Mouse (Mus musculus): ENCODE measurements around the gene Ino80d. TPM values are rescaled to one million over a fixed set of nuclear protein-coding genes. Genes with fewer than 3 reads are reported as not detected.

Ino80d gene
- polyA plus RNA-seq, 1 experiment from 2014 or later = 11.5 TPM

- H3K4me2 ChIP-seq (replicated peaks) = no peak overlapping the region
- ATAC-seq = no peak
- no peaks in the 10 kb centered on the region for H3K27me3 ChIP-seq (replicated peaks)
- WGBS = 74% methylated on average over 4 of the region's 4 CpGs
- no peak overlapping the region for H3K9ac ChIP-seq
- H3K27ac ChIP-seq = no peak overlapping the region
- H3K4me1 ChIP-seq (replicated peaks) = no peaks in the 10 kb centered on the region
- peaks cover 24% of the 10 kb centered on the region for H3K36me3 ChIP-seq
- no peak overlapping the region for H3K4me3 ChIP-seq (replicated peaks)
- no peaks in the 10 kb centered on the region for H3K9me3 ChIP-seq
These were observed 15.6 kb downstream of the Ino80d start for GRCm38 (mm10) chr1:63098831-63099230.

DNA sequence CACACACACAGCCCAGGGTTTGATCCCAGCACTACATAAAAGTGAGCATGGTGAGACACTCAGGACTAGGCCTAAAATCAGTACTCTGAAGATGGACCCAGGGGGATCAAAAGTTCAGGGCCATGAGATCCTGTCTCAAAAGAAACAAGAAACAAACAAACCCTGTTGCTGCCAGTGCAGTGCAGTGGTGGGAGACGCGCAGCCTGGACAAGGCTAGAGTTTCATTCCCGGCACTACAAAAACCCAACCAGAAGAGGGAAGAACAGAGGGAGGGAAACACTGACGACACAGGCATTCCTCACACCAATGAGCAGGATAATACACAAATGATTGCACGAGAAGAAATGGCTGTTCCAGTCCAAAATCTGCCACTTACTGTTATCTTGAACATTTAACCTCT, 18.4 kb downstream of the Ino80d start:
- Histone ChIP-seq H3K4me3 (replicated peaks) (no peak overlapping the region), H3K36me3 (peaks cover 29% of the 10 kb centered on the region), H3K4me2 (replicated peaks) (no peak overlapping the region), H3K27ac (no peak overlapping the region), H3K9me3 (no peaks in the 10 kb centered on the region), H3K9ac (no peak overlapping the region), H3K4me1 (replicated peaks) (no peaks in the 10 kb centered on the region), H3K27me3 (replicated peaks) (no peaks in the 10 kb centered on the region)
- ATAC-seq = no peak
- WGBS = 84% methylated on average over 5 of the region's 5 CpGs

DNA sequence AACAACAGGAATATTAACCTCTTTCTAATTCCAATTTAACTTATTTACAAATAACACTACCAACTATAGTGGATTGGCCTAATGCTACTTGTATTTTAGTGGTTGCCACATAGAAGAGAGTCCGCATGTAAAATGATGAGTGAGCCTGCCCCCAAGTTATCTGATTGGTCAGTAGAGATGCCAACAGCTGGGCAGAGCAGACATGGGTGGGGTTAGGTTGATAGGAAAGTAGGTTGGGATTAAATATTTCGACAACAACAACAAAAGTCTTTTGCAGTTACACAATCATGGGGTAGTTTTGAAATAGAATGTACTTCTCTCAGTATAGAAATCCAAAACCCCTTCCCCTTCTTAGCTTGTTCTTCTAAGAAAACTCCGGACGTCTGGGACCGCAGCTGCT, 24.7 kb downstream of the Ino80d start:
- 82% methylated on average over 5 of the region's 5 CpGs for WGBS
- ATAC-seq = no peak
- no peak overlapping the region for H3K27ac ChIP-seq
- no peak overlapping the region for H3K4me3 ChIP-seq (replicated peaks)
- H3K9me3 ChIP-seq = no peaks in the 10 kb centered on the region
- no peaks in the 10 kb centered on the region for H3K27me3 ChIP-seq (replicated peaks)
- no peak overlapping the region for H3K9ac ChIP-seq
- H3K4me1 ChIP-seq (replicated peaks) = no peaks in the 10 kb centered on the region
- peaks cover 37% of the 10 kb centered on the region for H3K36me3 ChIP-seq
- H3K4me2 ChIP-seq (replicated peaks) = no peak overlapping the region

- Histone ChIP-seq H3K36me3 (peaks cover 34% of the 10 kb centered on the region), H3K4me3 (replicated peaks) (no peak overlapping the region), H3K4me2 (replicated peaks) (no peak overlapping the region), H3K9ac (no peak overlapping the region), H3K27me3 (replicated peaks) (no peaks in the 10 kb centered on the region), H3K9me3 (no peaks in the 10 kb centered on the region), H3K4me1 (replicated peaks) (no peaks in the 10 kb centered on the region), H3K27ac (no peak overlapping the region)
- WGBS = 93% methylated on average over 1 of the region's 1 CpGs
- ATAC-seq = no peak
These were observed 25.9 kb downstream of the Ino80d start for GRCm38 (mm10) chr1:63088614-63089013.

DNA sequence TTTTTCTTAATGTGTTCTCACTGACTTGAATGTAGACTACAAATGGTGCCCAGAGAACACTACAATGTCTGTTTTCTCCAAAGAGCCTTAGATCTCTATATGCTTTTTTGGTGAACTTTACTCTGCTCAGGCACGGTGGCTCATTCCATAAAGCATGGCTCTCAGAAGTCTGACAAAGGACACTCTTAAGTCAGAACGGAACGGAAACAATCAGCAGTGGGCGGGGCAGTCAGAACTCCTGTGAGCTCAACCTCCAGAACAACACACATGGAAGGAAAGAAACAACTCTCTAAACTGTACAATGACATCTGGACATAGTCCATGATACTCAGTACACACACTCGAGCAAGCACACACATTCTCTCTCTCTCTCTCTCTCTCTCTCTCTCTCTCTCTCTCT, 34.2 kb downstream of the Ino80d start:
- Histone ChIP-seq H3K27me3 (replicated peaks) (no peaks in the 10 kb centered on the region), H3K4me1 (replicated peaks) (no peaks in the 10 kb centered on the region), H3K9ac (no peak overlapping the region), H3K4me3 (replicated peaks) (no peak overlapping the region), H3K27ac (no peak overlapping the region), H3K4me2 (replicated peaks) (no peak overlapping the region), H3K36me3 (0 out of 2 replicates have a peak, but pooled peaks cover 7% of the 10 kb centered on the region), H3K9me3 (no peaks in the 10 kb centered on the region)
- 61% methylated on average over 5 of the region's 5 CpGs for WGBS
- peak; percentile 69 for ATAC-seq

DNA sequence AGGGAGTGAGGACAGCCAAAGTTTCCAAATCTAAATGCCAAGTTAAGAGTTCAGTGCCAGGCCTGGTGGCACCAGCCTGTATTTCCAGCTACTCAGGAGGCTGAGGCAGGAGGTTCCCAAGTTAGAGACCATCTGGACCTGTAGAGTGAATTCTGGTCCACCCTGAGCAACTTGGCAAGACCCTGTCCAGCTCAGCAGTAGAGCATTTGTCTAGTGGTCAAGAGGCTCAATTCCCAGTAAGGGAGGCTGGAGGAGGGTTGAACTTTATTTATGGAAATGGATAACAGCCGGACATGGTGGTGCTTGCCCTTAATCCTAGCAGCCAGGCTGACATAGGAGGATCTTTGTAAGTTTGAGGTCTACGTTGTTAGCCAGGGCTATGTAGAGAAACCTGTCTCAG, 38.1 kb downstream of the Ino80d start:
- Histone ChIP-seq H3K27me3 (replicated peaks) (no peaks in the 10 kb centered on the region), H3K27ac (no peak overlapping the region), H3K4me1 (replicated peaks) (no peaks in the 10 kb centered on the region), H3K4me3 (replicated peaks) (no peak overlapping the region), H3K9ac (no peak overlapping the region), H3K36me3 (peaks cover 24% of the 10 kb centered on the region), H3K4me2 (replicated peaks) (no peak overlapping the region), H3K9me3 (no peaks in the 10 kb centered on the region)
- 90% methylated on average over 2 of the region's 2 CpGs for WGBS
- no peak for ATAC-seq

- Histone ChIP-seq H3K27me3 (replicated peaks) (no peaks in the 10 kb centered on the region), H3K27ac (no peak overlapping the region), H3K9me3 (no peaks in the 10 kb centered on the region), H3K4me1 (replicated peaks) (no peaks in the 10 kb centered on the region), H3K4me2 (replicated peaks) (no peak overlapping the region), H3K36me3 (peaks cover 34% of the 10 kb centered on the region), H3K9ac (no peak overlapping the region), H3K4me3 (replicated peaks) (no peak overlapping the region)
- ATAC-seq = no peak
- 84% methylated on average over 1 of the region's 1 CpGs for WGBS
These were observed 43.1 kb downstream of the Ino80d start for GRCm38 (mm10) chr1:63071379-63071778.

DNA sequence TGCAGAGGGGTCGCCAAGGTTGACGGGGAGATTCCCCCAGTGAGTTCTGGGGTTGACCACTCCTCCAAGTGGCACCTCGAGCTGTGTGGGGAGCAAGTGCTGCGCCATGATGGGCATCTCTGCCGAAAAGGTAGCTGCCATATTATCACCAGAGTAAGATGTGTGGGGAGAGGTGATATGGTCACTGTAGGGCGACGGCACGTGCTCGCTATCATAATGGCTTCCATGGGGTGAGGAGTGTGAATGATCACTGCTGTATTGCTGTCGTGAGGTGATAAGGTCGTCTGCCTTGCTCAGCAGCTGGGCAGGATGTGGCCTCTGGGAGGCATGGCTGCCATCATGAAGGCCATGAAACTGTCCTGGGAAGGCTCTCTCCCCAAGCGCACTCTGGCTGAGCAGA, 56.1 kb downstream of the Ino80d start:
- WGBS = 89% methylated on average over 12 of the region's 12 CpGs
- no peaks in the 10 kb centered on the region; the same call in 1 of the 2 replicates for H3K4me1 ChIP-seq (replicated peaks)
- H3K4me3 ChIP-seq (replicated peaks) = no peak overlapping the region
- H3K27ac ChIP-seq = no peak overlapping the region
- no peaks in the 10 kb centered on the region for H3K9me3 ChIP-seq
- no peak overlapping the region for H3K9ac ChIP-seq
- peaks cover 30% of the 10 kb centered on the region for H3K36me3 ChIP-seq
- ATAC-seq = no peak
- H3K27me3 ChIP-seq (replicated peaks) = no peaks in the 10 kb centered on the region
- no peak overlapping the region for H3K4me2 ChIP-seq (replicated peaks)

- WGBS = 91% methylated on average over 11 of the region's 11 CpGs
- ATAC-seq = no peak
- no peak overlapping the region for H3K4me2 ChIP-seq (replicated peaks)
- H3K36me3 ChIP-seq = peaks cover 30% of the 10 kb centered on the region
- no peak overlapping the region for H3K4me3 ChIP-seq (replicated peaks)
- H3K27ac ChIP-seq = no peak overlapping the region
- no peaks in the 10 kb centered on the region for H3K27me3 ChIP-seq (replicated peaks)
- H3K4me1 ChIP-seq (replicated peaks) = no peaks in the 10 kb centered on the region; the same call in 1 of the 2 replicates
- H3K9ac ChIP-seq = no peak overlapping the region
- no peaks in the 10 kb centered on the region for H3K9me3 ChIP-seq
These were observed 56.6 kb downstream of the Ino80d start for GRCm38 (mm10) chr1:63057849-63058248.

DNA sequence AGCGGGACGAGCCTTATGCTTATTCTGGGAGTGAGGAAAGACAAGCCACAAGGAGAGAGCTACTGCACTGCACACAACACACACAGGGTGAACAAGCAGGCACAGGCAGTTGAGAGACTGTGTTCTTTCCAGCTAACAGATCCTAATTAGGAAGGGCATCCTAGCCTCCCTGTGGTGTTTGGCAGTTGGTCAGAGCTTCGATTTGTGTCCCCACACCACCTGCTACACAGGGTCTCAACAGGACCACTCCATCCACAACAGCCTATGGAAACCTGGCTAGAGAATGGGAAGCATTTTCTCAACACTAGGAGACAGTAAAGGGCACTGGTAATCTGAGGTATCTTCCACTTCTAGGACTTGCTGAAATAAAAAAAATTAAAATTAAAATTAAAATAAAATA, 57.1 kb downstream of the Ino80d start:
- peaks cover 30% of the 10 kb centered on the region for H3K36me3 ChIP-seq
- H3K4me1 ChIP-seq (replicated peaks) = no peaks in the 10 kb centered on the region; the same call in 1 of the 2 replicates
- no peak overlapping the region for H3K27ac ChIP-seq
- H3K9me3 ChIP-seq = no peaks in the 10 kb centered on the region
- H3K27me3 ChIP-seq (replicated peaks) = no peaks in the 10 kb centered on the region
- ATAC-seq = no peak
- no peak overlapping the region for H3K4me3 ChIP-seq (replicated peaks)
- H3K4me2 ChIP-seq (replicated peaks) = no peak overlapping the region
- no peak overlapping the region for H3K9ac ChIP-seq
- WGBS = 89% methylated on average over 3 of the region's 3 CpGs

GRCm38 (mm10) chr1:63055386-63055785, 59.1 kb downstream of the Ino80d start:
- H3K27ac ChIP-seq = no peak overlapping the region
- H3K9ac ChIP-seq = no peak overlapping the region
- H3K4me1 ChIP-seq (replicated peaks) = no peaks in the 10 kb centered on the region; the same call in 1 of the 2 replicates
- no peak for ATAC-seq
- no peaks in the 10 kb centered on the region for H3K27me3 ChIP-seq (replicated peaks)
- H3K4me2 ChIP-seq (replicated peaks) = no peak overlapping the region
- no peak overlapping the region for H3K4me3 ChIP-seq (replicated peaks)
- peaks cover 25% of the 10 kb centered on the region for H3K36me3 ChIP-seq
- no peaks in the 10 kb centered on the region for H3K9me3 ChIP-seq
- 79% methylated on average over 3 of the region's 3 CpGs for WGBS

GRCm38 (mm10) chr1:63050866-63051265, 63.6 kb downstream of the Ino80d start:
- 77% methylated on average over 8 of the region's 8 CpGs for WGBS
- Histone ChIP-seq H3K4me3 (replicated peaks) (no peak overlapping the region), H3K9ac (no peak overlapping the region), H3K27me3 (replicated peaks) (no peaks in the 10 kb centered on the region), H3K4me1 (replicated peaks) (peaks cover 5% of the 10 kb centered on the region; the same call in 1 of the 2 replicates), H3K27ac (no peak overlapping the region), H3K4me2 (replicated peaks) (no peak overlapping the region), H3K9me3 (no peaks in the 10 kb centered on the region), H3K36me3 (peaks cover 3% of the 10 kb centered on the region)
- no peak for ATAC-seq

GRCm38 (mm10) chr1:63049977-63050376, 64.5 kb downstream of the Ino80d start:
- H3K4me3 ChIP-seq (replicated peaks) = no peak overlapping the region
- H3K4me2 ChIP-seq (replicated peaks) = no peak overlapping the region
- peaks cover 3% of the 10 kb centered on the region; the same call in 1 of the 2 replicates for H3K36me3 ChIP-seq
- H3K27ac ChIP-seq = no peak overlapping the region
- peaks cover 5% of the 10 kb centered on the region; the same call in 1 of the 2 replicates for H3K4me1 ChIP-seq (replicated peaks)
- H3K9me3 ChIP-seq = no peaks in the 10 kb centered on the region
- 96% methylated on average over 3 of the region's 3 CpGs for WGBS
- H3K27me3 ChIP-seq (replicated peaks) = no peaks in the 10 kb centered on the region
- no peak overlapping the region for H3K9ac ChIP-seq
- no peak for ATAC-seq
